Mouse (Mus musculus) fat pad, adult 2 months (tissue): ENCODE data around the gene Psmb9.
"Not testable (repeated sequence)": the region's sequence is repeated elsewhere in the genome, so short reads cannot be mapped to it uniquely, and the experiment has no call there.

Experiments used
- DNase-seq: peaks from one replicate; pipeline ENCODE4 v3.0.0-alpha.2; 2011; ENCODE audit warnings: low read depth, low spot score; ENCODE audit errors: extremely low read depth

Psmb9 gene

DNA sequence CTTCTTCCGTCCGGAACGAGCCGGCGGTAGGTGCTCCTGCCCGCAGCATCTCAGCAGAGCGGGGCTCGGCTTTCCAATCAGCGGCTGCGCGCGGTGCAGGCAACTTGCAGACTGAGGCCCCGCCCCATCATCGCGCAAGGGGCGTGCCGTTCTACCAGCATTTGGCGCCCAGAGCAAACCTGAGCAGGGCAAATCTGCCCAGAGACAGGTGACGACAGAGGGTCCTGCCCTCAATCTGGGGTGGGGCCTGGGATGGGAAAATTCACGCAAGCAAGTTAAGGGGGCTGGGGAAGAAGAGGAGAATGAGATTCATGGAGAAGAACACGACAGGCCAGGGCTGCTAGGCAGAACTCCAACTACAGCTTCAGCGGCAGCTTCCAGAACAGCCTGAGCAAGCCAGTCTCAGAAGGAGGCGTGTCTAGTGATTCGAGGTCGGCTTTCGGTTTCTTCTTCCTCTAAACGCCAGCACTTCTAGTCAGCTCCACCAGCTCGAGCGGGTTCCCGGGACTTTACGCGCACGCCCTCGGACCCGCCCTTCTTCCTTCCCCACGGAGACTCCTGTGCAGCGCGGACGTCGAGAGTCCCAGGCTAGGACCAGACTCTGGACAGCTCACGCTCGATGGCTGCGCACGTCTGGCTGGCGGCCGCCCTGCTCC, at the start of gene Psmb9, which contains the start of gene Tap1:
TSS of gene Psmb9 (minus strand) at position 504 of the 656 bp plus-strand sequence.
TSS of gene Tap1 (plus strand) at position 293 of the 656 bp plus-strand sequence.
- peak; percentile 43 for DNase-seq

DNA sequence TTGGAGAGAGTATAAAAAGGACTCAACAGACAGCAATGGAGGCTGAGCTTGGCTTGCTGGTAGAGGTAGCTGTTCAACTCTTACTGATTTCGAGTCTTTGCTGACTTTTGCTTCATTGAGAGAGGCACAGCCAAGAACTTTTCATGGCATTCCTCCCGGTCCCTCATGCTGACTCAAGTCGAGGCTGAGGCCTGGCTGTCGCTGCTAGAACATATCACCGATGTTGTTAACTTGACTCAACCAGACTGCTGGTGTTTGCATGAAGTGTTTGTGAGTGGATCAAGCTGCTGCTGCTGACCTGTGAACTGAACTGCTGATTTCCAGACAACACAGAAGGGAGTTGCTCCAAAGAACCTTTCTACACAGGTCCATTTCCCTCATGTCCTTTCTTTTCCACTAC, 49.1 kb upstream of the Psmb9 start:
- DNase-seq = no peak

DNA sequence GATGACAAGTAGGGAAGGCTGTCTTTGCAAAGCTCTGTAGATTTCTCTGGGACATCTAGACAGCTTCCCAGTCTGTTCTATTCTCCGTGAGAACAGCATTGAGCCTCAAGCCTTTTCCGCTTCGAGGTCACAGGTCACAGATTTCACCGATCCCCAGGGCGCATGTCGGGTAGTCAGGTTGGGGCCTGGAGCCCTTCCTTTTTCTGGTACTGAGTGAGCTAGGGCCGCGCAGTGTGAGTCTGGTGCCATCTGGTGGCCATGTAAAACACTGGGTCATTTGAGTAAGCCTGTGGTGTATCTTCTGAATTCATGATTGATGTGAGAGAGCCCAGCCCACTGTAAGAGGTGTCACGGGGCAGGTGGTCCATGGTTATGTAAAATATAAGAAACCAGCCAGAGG, 47.4 kb upstream of the Psmb9 start:
- DNase-seq = no peak

DNA sequence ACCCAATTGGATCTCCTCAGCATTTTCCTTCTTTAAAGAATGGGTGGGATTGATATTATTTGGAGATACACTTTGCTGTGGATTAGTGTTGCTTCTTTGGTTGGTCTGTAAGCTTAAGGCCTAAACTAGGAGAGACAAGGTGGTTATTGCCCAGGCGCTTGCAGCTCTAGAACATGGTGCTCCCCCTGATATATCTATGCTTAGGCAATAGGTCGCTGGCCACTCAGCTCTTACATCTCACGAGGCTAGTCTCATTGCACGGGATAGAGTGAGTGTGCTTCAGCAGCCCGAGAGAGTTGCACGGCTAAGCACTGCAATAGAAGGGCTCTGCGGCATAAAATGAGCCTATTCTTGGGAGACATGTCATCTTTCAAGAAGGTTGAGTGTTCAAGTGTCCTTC, 44.5 kb upstream of the Psmb9 start:
- not testable (repeated sequence) for DNase-seq

DNA sequence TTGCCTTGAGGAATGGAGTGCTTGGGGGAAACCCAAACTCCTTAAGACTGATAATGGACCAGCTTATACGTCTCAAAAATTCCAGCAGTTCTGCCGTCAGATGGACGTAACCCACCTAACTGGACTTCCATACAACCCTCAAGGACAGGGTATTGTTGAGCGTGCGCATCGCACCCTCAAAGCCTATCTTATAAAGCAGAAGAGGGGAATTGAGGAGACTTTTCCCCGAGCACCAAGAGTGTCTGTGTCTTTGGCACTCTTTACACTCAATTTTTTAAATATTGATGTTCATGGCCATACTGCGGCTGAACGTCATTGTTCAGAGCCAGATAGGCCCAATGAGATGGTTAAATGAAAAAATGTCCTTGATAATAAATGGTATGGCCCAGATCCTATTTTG, 43.4 kb upstream of the Psmb9 start:
- not testable (repeated sequence) for DNase-seq

DNA sequence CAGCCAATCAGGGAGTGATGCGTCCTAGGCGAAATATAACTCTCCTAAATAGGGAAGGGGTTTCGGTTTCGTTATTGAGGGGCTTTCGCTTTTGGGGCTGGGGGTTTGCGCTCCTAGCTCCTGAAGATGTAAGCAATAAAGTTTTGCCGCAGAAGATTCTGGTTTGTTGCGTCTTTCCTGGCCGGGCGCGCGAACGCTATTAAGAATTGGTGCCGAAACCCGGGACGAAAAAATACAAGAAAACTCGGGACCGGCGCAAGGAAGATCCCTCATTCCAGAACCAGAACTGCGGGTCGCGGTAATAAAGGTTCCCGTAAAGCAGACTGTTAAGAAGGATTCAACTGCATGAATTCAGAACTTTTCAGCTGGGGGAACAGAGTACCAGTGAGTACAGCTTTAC, 38.3 kb upstream of the Psmb9 start:
- DNase-seq = not testable (repeated sequence)

DNA sequence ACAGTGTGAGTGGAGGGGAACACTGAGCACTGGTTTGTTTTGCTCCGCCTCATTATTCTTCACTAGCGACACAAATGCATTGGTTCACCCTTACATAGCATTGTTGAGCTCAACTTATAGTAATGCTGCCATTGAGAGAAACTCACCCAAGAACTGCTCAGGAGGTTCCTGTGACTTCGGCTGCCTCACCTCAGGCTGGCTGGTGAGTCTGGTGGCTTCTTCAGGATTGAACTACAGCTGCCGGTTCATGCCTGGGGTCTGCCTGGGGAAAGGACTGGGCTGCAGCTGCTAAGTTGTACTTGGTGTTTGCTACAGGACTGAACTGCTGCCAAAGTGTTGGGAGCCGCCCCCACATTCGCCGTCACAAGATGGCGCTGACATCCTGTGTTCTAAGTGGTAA, 37.9 kb upstream of the Psmb9 start:
- no peak for DNase-seq

DNA sequence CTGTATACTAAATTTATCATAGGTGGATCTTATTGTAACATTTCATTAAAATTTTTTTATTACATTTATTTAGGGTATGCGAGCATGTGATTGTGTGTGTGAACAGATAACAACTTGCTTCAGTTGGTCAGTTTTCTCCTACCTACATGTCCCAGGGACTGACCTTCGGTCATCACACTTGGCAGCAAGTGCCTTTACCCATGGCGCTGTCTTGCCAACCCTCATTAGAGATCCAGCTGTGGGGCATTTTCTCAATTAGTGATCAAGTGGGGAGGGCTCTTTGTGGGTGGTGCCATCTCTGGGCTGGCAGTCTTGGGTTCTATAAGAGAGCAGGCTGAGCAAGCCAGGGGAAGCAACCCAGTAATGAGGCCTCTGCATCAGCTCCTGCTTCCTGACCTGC, 37.3 kb upstream of the Psmb9 start:
- DNase-seq = no peak

DNA sequence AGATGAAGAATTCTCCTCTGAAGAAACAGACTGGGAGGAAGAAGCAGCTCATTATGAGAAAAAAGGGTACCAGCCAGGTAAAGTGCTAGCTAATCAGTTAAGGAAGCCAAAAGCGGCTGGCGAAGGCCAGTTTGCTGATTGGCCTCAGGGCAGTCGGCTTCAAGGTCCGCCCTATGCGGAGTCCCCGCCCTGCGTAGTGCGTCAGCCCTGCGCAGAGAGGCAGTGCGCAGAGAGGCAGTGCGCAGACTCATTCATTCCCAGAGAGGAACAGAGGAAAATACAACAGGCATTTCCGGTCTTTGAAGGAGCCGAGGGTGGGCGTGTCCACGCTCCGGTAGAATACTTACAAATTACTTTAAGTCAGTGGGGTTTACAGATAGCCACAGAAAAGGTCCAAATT, 32.8 kb upstream of the Psmb9 start:
- DNase-seq = not testable (repeated sequence)

DNA sequence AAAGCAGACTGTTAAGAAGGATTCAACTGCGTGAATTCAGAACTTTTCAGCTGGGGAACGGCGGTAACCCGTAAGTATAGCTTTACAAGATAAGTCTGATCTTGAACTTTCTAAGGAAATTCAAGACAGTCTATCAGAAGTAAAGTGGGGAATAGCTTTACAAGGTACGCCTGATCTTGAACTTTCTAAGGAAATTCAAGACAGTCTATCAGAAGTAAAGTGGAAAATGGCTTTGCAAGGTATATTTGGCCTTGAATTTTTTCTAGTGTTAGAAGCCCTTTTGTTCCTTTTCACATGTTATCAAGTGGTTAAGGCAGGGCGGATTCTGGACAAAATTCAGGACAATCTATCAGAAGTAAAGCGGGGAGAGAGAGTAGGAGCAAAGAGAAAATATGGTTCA, 32.2 kb upstream of the Psmb9 start:
- not testable (repeated sequence) for DNase-seq

DNA sequence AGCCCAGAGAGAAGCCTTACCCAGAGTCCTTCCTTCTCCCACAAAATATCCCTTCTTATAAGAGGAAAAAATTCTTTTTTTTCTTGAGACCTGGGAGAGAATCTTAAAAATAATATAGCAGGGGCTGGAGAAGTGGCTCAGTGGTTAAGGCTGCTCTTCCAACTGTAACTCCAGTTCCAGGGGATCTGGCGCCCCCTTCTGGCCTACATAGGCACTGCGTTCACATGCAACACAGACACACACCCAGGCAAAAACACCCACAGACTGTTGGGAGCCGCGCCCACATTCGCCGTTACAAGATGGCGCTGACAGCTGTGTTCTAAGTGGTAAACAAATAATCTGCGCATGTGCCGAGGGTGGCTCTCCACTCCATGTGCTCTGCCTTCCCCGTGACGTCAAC, 31.5 kb upstream of the Psmb9 start:
- not testable (repeated sequence) for DNase-seq

DNA sequence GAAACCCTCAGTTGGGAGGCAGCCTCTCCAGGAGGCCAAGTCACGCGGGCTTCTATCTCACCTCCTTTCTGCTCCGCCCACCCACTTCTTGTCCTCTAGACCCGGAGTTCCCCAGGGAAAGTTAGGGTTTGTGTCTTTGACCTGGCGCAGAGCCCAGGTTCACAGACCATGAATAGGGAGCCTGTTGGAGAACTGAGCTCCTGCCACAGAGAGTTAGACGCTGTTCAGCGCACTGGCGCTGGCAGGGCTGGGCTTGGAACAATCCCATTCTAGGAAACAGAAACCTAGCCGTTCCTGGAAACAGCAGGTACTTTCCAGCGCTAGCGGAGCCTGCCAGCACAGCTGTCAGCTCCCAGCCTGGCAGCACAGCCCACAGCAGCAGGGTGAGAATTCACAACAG, 31.1 kb upstream of the Psmb9 start:
- DNase-seq = peak; percentile 39

DNA sequence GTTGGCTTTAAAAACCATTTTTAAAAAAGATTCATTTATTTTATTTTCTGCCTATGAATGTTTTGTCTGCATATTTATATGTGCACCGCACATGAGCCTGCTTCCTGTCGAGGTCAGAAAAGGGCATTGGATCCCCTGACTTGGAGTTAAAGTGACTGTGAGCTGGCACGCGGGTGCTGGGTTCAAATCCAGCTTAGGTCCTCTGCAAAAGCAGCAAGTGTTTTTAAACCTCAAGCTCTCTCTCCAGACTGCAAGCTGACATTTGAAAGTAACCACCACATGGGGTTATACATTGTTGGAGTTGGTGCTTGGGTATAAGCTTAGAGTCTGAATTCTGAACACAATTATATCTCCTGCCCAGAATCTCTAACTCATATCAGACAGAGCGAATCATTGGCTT, 30.4 kb upstream of the Psmb9 start:
- no peak for DNase-seq

DNA sequence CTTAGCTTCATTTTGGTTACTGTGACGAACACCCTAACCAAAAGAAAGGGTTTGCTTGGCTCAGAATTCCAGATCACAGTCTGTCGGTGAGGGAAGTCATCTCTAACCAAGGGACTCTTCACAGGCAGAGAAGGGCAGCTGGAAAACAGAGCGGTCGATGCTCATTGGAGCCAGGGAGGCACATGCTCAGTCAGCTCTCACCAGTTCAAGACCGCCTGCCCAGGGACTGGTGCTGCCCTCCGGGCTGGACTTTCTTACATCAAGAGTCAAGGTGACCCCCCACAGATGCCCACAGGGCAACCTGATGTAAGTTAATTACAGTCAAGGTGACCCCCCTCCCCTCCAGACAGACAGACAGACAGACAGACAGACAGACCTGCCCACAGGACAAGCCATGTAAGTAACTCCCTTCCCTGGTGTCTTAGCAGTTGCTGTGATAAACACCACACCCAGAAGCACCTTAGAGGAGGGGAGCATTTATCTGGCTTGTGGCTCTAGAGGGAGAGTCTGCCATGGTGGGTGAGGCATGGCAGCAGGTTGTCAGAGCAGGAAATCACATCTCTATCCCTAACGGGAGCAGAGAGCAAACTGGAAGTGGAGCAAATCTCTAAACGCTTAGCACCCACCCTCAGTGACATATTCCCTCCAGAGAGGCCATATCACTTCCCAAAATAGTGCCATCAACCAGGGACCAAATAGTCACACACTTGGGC, 29.8 kb upstream of the Psmb9 start:
- DNase-seq = no peak

DNA sequence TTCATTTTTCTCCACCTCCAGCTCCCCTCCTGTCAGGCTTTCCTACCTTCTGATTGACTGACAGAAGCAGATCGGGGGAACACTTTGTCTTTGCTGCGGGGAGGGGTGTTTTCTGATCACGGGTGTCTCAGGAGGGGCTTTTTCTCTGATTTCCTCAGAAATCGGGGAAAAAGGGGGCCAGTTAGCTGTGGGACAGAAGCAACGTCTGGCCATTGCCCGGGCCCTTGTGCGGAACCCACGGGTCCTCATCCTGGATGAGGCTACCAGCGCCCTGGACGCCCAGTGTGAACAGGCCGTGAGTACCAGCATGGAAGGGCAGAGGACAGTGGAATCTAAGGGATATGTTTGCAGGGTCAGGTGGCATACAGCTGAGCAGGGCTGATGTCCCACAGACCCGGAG, 27.6 kb upstream of the Psmb9 start:
- DNase-seq = no peak

DNA sequence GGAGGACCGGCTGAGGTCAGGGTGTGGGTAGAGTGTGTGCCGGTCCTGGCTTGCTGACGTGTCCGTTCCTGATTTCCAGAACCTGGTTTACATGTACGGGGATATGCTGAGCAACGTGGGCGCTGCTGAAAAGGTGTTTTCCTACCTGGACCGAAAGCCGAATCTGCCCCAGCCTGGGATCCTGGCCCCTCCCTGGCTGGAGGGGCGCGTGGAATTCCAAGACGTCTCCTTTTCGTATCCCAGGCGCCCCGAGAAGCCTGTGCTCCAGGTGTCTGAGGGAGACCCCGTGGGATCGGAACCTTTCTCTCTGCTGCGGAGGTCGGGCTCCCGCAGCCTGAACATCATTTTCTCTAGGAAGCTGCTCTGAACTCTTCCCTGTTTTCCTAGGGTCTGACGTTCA, 26.4 kb upstream of the Psmb9 start:
- no peak for DNase-seq

DNA sequence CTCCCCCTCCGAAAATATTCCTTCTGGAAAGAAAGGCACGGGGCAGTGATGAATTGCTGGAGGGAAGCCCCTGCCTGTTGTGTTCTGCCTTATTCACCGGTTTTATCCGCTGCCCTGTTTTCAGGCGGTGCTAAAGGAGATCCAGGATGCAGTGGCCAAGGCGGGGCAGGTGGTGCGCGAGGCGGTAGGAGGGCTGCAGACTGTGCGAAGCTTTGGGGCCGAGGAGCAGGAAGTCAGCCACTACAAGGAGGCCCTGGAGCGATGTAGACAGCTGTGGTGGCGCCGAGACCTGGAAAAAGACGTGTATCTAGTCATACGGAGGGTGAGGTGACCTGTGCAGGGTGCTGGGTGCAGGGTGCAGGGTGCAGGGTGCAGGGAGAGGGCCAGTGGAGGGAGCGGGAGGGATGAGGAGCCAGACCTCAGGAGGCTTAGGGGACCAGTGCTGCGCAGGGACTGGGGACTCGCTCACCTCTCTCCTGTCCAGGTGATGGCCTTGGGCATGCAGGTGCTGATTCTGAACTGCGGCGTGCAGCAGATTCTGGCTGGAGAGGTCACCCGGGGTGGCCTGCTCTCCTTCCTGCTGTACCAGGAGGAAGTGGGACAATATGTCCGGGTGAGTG, 24.3 kb upstream of the Psmb9 start:
- DNase-seq = no peak

DNA sequence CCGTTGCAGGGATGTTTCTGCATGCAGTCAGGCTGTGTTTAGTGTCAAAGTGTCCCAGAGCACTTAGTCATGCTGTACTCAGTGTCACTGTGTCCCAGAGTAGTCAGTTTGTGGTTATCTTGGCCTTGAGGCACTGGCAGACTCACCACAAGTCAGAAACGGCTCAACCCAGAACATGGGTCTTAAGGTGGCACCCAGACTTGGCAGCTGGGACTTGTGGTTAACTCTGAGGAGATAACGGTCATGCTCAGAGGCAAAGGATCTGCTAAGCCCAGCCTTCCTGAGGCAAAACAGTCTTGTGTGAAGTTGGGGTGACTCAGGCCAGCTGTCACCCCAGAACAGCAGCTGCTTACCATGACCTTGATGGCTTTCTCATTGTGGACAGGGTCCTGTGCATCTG, 23.0 kb upstream of the Psmb9 start:
- no peak for DNase-seq

DNA sequence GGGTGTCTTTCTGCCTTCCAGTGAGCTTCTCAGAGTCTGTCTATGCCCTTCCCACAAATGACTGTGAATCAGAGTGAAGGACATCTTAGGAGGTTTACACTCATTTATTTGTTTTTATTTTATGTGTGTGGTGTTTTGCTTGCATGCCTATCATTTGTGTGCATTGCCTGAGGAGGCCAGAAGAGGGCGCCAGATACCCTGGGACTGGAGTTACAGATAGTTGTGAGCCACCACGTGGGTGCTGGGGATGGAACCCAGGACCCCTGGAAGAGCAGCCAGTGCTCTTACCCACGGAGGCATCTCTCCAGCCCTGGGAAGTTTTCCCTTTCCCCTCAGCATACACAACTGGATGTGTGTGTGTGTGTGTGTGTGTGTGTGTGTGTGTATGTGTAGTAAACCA, 22.1 kb upstream of the Psmb9 start:
- no peak for DNase-seq

DNA sequence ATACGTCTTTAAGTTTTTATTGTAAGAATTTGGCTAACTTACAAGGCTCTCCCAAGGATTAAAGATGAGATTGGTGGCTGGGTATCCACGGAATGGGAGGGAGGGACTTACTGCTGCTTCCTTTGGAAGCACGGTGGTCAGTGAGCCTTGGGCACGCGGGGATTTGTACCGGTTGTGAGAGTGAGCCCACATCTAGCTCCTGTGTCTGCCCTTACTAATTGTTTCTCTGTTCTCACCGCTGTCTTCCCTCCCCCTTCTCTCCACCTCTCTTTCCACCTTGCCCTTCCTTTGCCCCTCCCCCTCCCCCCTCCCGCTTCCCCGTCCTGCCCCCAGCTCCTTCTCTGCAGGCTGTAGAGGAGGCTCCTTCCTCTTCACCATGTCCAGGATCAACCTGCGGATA, 20.9 kb upstream of the Psmb9 start:
- DNase-seq = no peak

DNA sequence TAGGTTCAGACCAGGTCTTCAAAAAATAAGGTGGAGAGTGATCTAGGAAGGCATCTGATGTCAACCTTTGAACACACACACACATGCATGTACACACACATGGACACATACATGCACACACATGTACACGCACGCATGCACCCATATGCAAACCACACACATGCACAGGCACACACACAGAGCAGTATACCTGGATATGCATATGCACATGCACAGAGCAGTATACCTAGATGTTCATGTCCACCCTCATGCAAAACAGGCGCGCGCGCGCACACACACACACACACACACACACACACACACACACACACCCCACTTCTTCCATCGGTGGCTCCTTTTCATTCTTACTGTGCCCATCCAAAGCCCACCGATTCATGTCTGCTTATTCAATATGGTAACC, 20.3 kb upstream of the Psmb9 start:
- no peak for DNase-seq

DNA sequence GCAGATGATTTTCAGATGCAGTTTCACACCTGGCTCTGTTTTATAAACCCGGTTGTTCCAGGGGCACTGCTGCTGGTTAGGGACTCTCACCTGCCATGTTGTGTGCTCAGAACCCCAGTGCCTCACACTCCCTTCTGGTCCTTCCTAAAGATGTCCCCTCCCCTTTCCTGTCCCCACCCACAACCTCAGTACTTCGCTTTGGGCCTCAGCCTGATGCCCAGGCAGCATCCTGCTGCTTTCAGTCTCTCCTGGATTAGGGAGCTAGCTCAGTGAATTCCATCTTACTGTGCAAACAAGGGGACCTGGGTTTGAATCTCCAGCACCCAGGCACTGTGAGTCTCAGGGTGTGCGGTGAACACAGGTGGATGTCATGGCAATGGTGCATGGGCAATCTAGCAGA, 19.9 kb upstream of the Psmb9 start:
- no peak for DNase-seq
